20 mouse cellular contexts compared by ENCODE assay signal in the genomic region with DNA sequence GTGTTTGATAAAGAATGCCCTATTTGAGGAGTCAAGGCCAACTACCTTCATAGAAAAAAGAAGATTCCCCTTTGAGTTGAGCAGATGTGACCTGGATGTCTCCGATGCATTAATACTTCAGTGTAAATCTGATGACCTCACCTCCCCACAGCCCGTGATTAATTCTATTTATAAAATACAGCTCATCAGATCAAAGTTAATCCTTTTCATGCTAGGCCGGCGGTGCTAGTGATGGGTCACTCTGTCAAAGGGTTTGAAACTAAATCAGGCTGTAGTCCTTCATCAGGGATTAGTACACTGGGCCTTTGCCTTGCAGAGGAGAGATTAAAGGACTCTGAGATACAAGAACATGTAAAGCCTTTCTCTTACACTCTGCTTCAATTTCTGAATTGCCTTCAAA.
"Had no signal": no experiment of that assay in that cellular context is flagged by ENCODE, and none has a peak within 500 bp of the region (broad histone marks: within the 10 kb centered on the region; RNA-seq: fewer than 3 reads in every experiment).

No protein-coding gene starts in this region.

- ATAC-seq: intestine, postnatal 0 days; liver, embryonic 12.5 days had no signal

- H3K27me3 ChIP-seq: limb, embryonic 13.5 days; liver, embryonic 12.5 days; liver, embryonic 15.5 days; neural tube, embryonic 13.5 days; stomach, embryonic 15.5 days had no signal

- H3K27ac ChIP-seq: kidney, postnatal 0 days; layer of hippocampus, adult 2 months; limb, embryonic 10.5 days; limb, embryonic 13.5 days; liver, embryonic 12.5 days; liver, embryonic 15.5 days; neural tube, embryonic 13.5 days; stomach, embryonic 15.5 days had no signal

- H3K36me3 ChIP-seq: limb, embryonic 10.5 days; limb, embryonic 13.5 days; liver, embryonic 12.5 days; liver, embryonic 15.5 days; neural tube, embryonic 13.5 days; stomach, embryonic 15.5 days had no signal

- H3K9ac ChIP-seq: limb, embryonic 13.5 days; liver, embryonic 12.5 days; liver, embryonic 15.5 days; neural tube, embryonic 13.5 days; stomach, embryonic 15.5 days had no signal

- H3K4me2 ChIP-seq: limb, embryonic 13.5 days; liver, embryonic 12.5 days; liver, embryonic 15.5 days; neural tube, embryonic 13.5 days; stomach, embryonic 15.5 days had no signal

- H3K9me3 ChIP-seq: limb, embryonic 10.5 days; limb, embryonic 13.5 days; liver, embryonic 15.5 days; neural tube, embryonic 13.5 days; stomach, embryonic 15.5 days had no signal

- H3K4me1 ChIP-seq: limb, embryonic 13.5 days; liver, embryonic 12.5 days; liver, embryonic 15.5 days; stomach, embryonic 15.5 days had no signal

- DNase-seq: kidney, adult 2 months; kidney, postnatal 25 days; layer of hippocampus, adult 9-11 months; liver; lung, adult 18-20 months; lung, postnatal 14 days; lung, postnatal 4 days; right cerebral cortex, postnatal 14 days; spleen, adult 18-20 months; thymus, postnatal 36 days had no signal

- H3K4me3 ChIP-seq: layer of hippocampus, adult 2 months; limb, embryonic 10.5 days; limb, embryonic 13.5 days; liver, embryonic 12.5 days; liver, embryonic 15.5 days; myocyte; neural tube, embryonic 13.5 days; stomach, embryonic 15.5 days had no signal
